Mouse (Mus musculus) stomach, embryonic 16.5 days (tissue): Measurements from ENCODE around the gene Gm3002. TPM values are rescaled to one million over a fixed set of nuclear protein-coding genes. Genes with fewer than 3 reads are reported as not detected.
"Not testable (repeated sequence)": the region's sequence is repeated elsewhere in the genome, so short reads cannot be mapped to it uniquely, and the experiment has no call there.

ENCODE experiments used
- ATAC-seq: fragments of 200-750 bp; cut with Nextera tagmentation; 2 replicates; pipeline ENCODE4 v1.8.0; 2017; ENCODE audit warnings: moderate number of reproducible peaks, moderate TSS enrichment; ENCODE audit not compliant: insufficient read depth, low FRiP score
- H3K27ac ChIP-seq: fragments of 300-500 bp; sonication (generic); 2 replicates; pipeline ENCODE4 v1.5.1; 2014; ENCODE audit warnings: low read length
- H3K27me3 ChIP-seq: fragments of 300-500 bp; sonication (generic); 2 replicates; pipeline ENCODE4 v1.6.1; 2014; ENCODE audit warnings: low read length, control low read depth, mixed read lengths; ENCODE audit not compliant: control insufficient read depth, insufficient read depth
- H3K36me3 ChIP-seq: fragments of 300-500 bp; sonication (generic); 2 replicates; pipeline ENCODE4 v1.6.1; 2014; ENCODE audit warnings: low read length; ENCODE audit not compliant: control insufficient read depth, insufficient read depth
- H3K4me1 ChIP-seq: fragments of 300-500 bp; sonication (generic); 2 replicates; pipeline ENCODE4 v1.6.1; 2014; ENCODE audit warnings: low read length, control low read depth, mixed read lengths; ENCODE audit not compliant: control insufficient read depth, insufficient read depth
- H3K4me2 ChIP-seq: fragments of 300-500 bp; sonication (generic); 2 replicates; pipeline ENCODE4 v1.6.1; 2014; ENCODE audit warnings: low read depth, low read length, mixed read lengths
- H3K4me3 ChIP-seq: fragments of 300-500 bp; sonication (generic); replicated peaks from 2 replicates; pipeline ENCODE4 v1.5.1; 2014; ENCODE audit warnings: mild to moderate bottlenecking, low read length
- H3K9ac ChIP-seq: fragments of 300-500 bp; sonication (generic); 2 replicates; pipeline ENCODE4 v1.6.1; 2014; ENCODE audit warnings: low read length
- H3K9me3 ChIP-seq: fragments of 300-500 bp; sonication (generic); replicated peaks from 2 replicates; pipeline ENCODE4 v1.6.1; 2016; ENCODE audit warnings: low read length, control low read depth; ENCODE audit not compliant: control insufficient read depth
- WGBS: fragments of 180-500 bp; shearing (Covaris S2); extraction: QIAGEN DNeasy Blood & Tissue Kit; methylation state at CpG from one replicate; pipeline ENCODE4 v1.1.7; 2014; 5-methylcytosine and 5-hydroxymethylcytosine counted together
- polyA plus RNA-seq: library from polyadenylated mRNA; unstranded; fragments of >200 nt; fragmentation: Nextera tagmentation; extraction: Ambion mirVana; gene quantifications from 2 replicates; pipeline ENCODE4 v1.2.1, GENCODE M21; 2015

Gene Gm3002
- 0.13 TPM in 1 of 2 replicates, not detected in the other for polyA plus RNA-seq

DNA sequence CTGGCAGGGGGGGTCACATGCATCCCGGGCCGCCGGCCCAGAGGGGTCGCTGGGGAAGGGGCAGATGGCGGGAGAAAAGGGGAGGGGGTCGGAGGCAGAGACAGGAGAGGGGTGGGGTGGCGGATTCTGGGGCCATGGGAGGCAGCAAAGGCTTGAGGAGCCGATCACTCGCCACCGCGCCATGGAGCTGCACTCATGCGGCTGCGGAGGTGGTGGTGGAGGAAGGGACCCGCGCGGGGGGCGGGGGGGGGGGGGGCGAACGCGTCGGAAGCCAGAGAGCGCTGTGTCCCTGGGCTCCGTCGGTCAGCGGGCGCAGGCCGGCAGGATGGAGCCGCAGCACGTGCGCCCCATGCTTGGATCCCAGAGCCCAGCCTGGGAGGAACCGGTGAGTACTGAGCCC, at the start of gene Gm3002:
Gene Gm3002, plus strand, starts transcription at position 301 of the 400 bp plus-strand sequence.
- H3K4me1 ChIP-seq, ATAC-seq, H3K9me3 ChIP-seq, H3K4me3 ChIP-seq, H3K36me3 ChIP-seq, H3K27ac ChIP-seq, H3K9ac ChIP-seq, H3K4me2 ChIP-seq, H3K27me3 ChIP-seq: not testable (repeated sequence)
- WGBS = no CpG with 5 or more reads among the region's 31 CpGs

DNA sequence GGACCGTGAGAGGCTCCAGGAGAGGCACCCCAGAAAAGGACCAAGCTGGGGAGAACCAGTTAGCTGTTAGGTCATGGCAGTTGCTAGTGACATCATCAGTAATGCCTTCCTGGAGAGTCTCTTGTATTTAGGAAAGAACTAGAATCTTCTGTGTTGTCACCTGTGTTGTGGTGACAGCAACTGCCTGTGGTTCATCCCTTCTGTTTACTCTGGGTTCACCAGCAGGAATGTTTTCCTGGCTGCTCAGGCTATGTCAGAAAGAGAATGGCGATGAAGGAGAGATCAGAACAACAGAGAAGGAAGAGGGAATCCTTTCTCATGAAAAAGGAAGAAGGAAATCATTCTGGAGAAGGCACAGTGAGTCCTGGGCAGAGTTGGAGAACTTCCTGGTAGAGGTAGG, 36.1 kb downstream of the Gm3002 start, which contains the start of gene Gm3033:
Gene Gm3033, plus strand, starts transcription at position 301 of the 400 bp plus-strand sequence.
- no CpG with 5 or more reads among the region's 2 CpGs for WGBS
- ATAC-seq, H3K27me3 ChIP-seq, H3K4me1 ChIP-seq, H3K4me3 ChIP-seq, H3K9me3 ChIP-seq, H3K9ac ChIP-seq, H3K4me2 ChIP-seq, H3K36me3 ChIP-seq, H3K27ac ChIP-seq: not testable (repeated sequence)

DNA sequence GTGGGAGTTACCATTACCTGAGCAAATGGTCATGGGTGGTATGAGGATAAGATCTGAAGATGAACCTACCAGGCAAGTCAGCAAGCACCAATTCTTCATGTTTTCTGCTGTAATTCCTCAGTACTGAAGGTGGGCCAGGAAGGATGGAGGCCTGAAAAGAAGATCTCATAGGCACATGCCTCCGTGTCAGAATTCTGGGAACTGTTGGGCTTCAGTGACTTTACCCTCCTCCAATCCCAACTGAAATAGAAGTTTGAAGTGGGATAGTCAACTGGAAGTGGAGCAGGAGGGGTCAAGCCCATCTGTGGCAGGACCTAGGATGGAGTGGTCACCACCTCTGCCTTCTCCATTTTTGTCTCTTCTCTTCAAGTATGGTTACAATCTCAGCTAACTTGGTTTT, 74.0 kb downstream of the Gm3002 start, which contains the start of gene Gm2916:
Gene Gm2916, plus strand, starts transcription at position 301 of the 400 bp plus-strand sequence.
- not testable (repeated sequence) for ATAC-seq, H3K4me3 ChIP-seq, H3K36me3 ChIP-seq, H3K4me1 ChIP-seq, H3K27me3 ChIP-seq, H3K4me2 ChIP-seq, H3K9me3 ChIP-seq, H3K9ac ChIP-seq, H3K27ac ChIP-seq
- WGBS = no CpG with 5 or more reads among the region's 1 CpGs

DNA sequence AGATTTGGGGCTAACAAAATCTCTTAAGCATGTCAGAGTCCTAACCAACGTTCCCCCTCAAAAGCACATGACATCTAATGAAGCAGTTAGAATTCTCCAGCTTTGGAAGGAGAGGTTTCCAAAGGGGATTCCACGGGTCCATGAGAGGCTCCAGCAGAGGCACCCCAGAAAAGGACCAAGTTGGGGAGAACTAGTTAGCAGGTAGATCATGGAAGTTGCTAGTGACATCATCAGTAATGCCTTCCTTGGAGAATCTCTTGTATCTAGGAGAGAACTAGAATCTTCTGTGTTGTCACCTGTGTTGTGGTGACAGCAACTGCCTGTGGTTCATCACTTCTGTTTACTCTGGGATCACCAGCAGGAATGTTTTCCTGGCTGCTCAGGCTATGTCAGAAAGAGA, 121.6 kb downstream of the Gm3002 start, which contains the start of gene Gm3029:
Gene Gm3029, plus strand, starts transcription at position 301 of the 400 bp plus-strand sequence.
- H3K9ac ChIP-seq, H3K4me1 ChIP-seq, ATAC-seq, H3K27me3 ChIP-seq, H3K9me3 ChIP-seq, H3K36me3 ChIP-seq, H3K27ac ChIP-seq, H3K4me3 ChIP-seq, H3K4me2 ChIP-seq: not testable (repeated sequence)
- WGBS = 60% methylated on average over 1 of the region's 2 CpGs

DNA sequence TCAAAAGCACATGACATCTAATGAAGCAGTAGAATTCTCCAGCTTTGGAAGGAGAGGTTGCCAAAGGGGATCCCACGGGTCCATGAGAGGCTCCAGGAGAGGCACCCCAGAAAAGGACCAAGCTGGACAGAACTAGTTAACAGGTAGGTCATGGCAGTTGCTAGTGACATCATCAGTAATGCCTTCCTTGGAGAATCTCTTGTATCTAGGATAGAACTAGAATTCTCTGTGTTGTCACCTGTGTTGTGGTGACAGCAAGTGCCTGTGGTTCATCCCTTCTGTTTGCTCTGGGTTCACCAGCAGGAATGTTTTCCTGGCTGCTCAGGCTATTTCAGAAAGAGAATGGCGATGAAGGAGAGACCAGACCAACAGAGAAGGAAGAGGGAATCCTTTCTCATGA, 153.4 kb downstream of the Gm3002 start, which contains the start of gene Gm3095:
Gene Gm3095, plus strand, starts transcription at position 301 of the 400 bp plus-strand sequence.
- ATAC-seq, H3K4me3 ChIP-seq, H3K9ac ChIP-seq, H3K27me3 ChIP-seq, H3K36me3 ChIP-seq, H3K4me2 ChIP-seq, H3K27ac ChIP-seq, H3K9me3 ChIP-seq, H3K4me1 ChIP-seq: not testable (repeated sequence)
- WGBS = no CpG with 5 or more reads among the region's 2 CpGs

GRCm38 (mm10) chr14:3998094-3998493, 188.2 kb downstream of the Gm3002 start, which contains the start of gene Gm3099:
Gene Gm3099, plus strand, starts transcription at chr14:3998394.
- not testable (repeated sequence) for H3K36me3 ChIP-seq, H3K4me1 ChIP-seq, H3K27ac ChIP-seq, H3K4me3 ChIP-seq, H3K27me3 ChIP-seq, ATAC-seq, H3K9ac ChIP-seq, H3K4me2 ChIP-seq, H3K9me3 ChIP-seq
- WGBS = 89% methylated on average over 1 of the region's 3 CpGs

Other genes starting within 250 kb of the Gm3002 start
- gene Gm3012, start 175.6 kb upstream of the Gm3002 start, polyA plus RNA-seq = not detected in 2 replicates
- gene Gm3020, start 158.0 kb upstream of the Gm3002 start, polyA plus RNA-seq = 0.74 and 0.89 TPM in 2 replicates
- gene Gm3043, start 121.3 kb upstream of the Gm3002 start, polyA plus RNA-seq = not detected in 2 replicates
- gene Gm3033, start 36.2 kb downstream of the Gm3002 start, polyA plus RNA-seq = 0.21 TPM in 1 of 2 replicates, not detected in the other
- gene Gm2916, start 74.1 kb downstream of the Gm3002 start, polyA plus RNA-seq = not detected in 2 replicates
- gene Gm3029, start 121.7 kb downstream of the Gm3002 start, polyA plus RNA-seq = not detected in 2 replicates
- gene Gm3095, start 153.5 kb downstream of the Gm3002 start, polyA plus RNA-seq = not detected in 2 replicates
- not detected in 2 replicates for gene Gm3099, start 188.3 kb downstream of the Gm3002 start, polyA plus RNA-seq
- gene Gm5796, start 213.9 kb downstream of the Gm3002 start, polyA plus RNA-seq = 0.42 TPM in 1 of 2 replicates, not detected in the other